Mouse (Mus musculus) neutrophil, adult 83 days (primary cell): ENCODE results near the gene Zfp1. TPM values are rescaled to one million over a fixed set of nuclear protein-coding genes. Genes with fewer than 3 reads are reported as not detected.

Source experiments
- total RNA-seq, 2 experiments: library from RNA; stranded (reverse); gene quantifications; one replicate each; pipeline ENCODE4 v1.2.4; 2023

Zfp1 gene
- total RNA-seq, result 1 to 10 TPM; 2.7 to 3.4 TPM

GRCm38 (mm10) chr8:111643264-111644141 lies at the start of gene Zfp1:
Gene Zfp1 (plus strand): TSS chr8:111643401.

DNA sequence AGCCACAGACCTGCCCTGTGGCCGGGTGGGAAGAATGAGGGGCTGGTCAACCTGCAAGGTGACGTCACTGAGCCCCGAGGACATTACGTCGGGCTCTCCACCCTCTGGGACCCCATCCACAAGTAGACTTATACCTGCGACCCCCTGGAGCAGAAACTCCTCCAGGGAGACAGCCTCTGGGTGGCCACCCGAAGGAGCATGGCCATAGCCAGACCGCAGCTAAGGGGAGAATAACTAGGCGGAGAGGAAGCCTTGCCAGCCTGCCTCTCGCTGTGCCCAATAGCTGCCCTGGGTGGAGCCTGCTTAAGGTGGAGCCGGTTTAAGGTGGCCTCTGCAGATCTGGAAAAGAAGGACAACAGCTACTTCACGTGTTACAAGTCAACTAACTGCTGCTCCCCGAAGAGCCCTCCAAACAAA lies 13.1 kb upstream of the Zfp1 start, which contains the start of gene Ldhd:
Gene Ldhd (minus strand): TSS at position 270 of the 417 bp plus-strand sequence.

DNA sequence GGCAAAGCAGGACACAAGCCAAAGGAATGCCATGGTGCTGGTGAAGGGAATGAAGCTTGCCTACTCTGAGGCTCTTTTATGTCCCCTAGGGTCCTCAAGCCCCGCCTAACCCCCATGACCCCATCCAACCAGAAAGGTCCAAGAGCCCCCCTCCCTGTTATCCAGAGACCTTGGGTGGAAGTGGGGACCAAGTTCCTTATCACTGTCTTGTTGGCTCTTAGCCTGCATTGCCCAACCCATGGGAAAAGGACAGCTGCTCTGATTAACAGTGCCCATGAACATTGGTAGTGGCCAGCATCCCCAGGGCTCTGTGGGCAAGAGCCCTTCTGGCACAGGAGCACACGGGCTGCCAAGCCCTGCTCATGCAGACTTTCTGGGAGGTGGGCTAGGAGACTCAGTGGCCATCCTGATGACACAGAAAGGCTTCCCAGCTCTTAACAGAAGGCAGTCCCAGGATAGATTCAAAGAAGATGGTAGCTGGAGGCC lies 47.8 kb downstream of the Zfp1 start, which contains the start of gene Ctrb1:
Gene Ctrb1 (minus strand): TSS at position 51 of the 486 bp plus-strand sequence.

Other genes starting within 250 kb of the Zfp1 start
- gene Fa2h, start 249.6 kb upstream of the Zfp1 start, total RNA-seq, result not detected
- 1 to 10 TPM; 5.3 to 6.2 TPM for gene Wdr59, start 121.3 kb upstream of the Zfp1 start, total RNA-seq
- gene Znrf1, start 107.3 kb upstream of the Zfp1 start, total RNA-seq, result 100 to 1,000 TPM; 159 to 166 TPM
- gene Ldhd, start 13.0 kb upstream of the Zfp1 start, total RNA-seq, result not detected
- not detected for gene Ctrb1, start 47.6 kb downstream of the Zfp1 start, total RNA-seq
- gene Bcar1, start 100.4 kb downstream of the Zfp1 start, total RNA-seq, result not detected
- 10 to 100 TPM; 26.4 to 26.6 TPM for gene Cfdp1, start 210.9 kb downstream of the Zfp1 start, total RNA-seq
- gene Tmem170, start 233.3 kb downstream of the Zfp1 start, total RNA-seq, result 1 to 10 TPM; 3.1 TPM